Mouse (Mus musculus) urinary bladder, postnatal 4 days (tissue): ENCODE measurements around the gene Narfl.
A peak's percentile ranks its signal among the peaks of the same experiment; 100 is the strongest.

Experiments used
- DNase-seq, 2 experiments: peaks; one replicate each; pipeline ENCODE4 v3.0.0; 2021 to 2022; ENCODE audit warnings: low spot score in 2 of 2

Narfl gene

DNA sequence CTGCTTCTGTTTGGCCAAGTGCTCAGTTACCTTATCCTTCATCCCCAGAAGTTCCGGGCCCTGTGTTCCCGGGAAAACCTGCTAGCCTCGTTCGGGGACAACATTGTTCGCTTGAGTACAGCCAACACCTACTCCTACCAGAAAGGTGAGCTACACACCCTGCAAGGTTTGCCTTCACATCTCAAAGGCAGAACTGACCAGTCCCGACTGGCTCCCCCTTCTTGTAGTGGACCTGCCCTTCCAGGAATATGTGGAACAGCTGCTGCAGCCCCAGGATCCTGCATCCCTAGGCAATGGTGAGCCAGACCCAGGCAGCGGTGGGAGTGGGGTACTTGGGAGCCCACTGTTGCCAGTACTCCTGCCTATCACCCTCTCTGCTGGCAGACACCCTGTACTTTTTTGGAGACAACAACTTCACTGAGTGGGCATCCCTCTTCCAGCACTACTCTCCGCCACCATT, 56.0 kb downstream of the Narfl start:
- no peak for DNase-seq

DNA sequence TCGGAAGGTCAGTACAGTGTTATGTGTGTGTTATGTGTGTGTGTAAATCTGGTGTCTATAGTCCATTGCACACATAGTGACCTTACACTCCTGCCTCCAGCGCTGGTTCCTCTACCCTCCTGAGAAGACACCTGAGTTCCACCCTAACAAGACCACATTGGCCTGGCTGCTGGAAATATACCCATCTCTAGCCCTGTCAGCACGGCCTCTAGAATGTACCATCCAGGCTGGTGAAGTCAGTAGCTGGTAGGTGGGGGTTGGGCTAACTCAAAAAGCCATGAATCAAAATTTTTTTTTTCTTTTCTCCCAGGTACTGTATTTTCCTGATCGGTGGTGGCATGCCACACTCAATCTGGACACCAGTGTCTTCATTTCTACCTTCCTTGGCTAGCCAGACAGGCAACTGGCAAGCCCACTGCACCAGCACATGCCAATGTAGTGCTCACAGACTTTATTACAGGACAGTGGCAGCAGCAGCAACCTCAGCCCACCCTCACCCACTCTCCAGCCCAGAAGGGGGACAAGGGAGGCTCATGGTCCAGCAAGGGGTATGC, 56.7 kb downstream of the Narfl start:
- DNase-seq, result no peak

GRCm38 (mm10) chr17:25830806-25831431, 57.3 kb downstream of the Narfl start:
- no peak for DNase-seq

GRCm38 (mm10) chr17:25831451-25832281, 58.1 kb downstream of the Narfl start:
- DNase-seq, result no peak

GRCm38 (mm10) chr17:25832436-25833290, 59.1 kb downstream of the Narfl start:
- DNase-seq, result peak; percentile 99
